Mouse (Mus musculus) spleen, adult 2 months (tissue): ENCODE data around the gene Siah2.

ENCODE experiments used
- CTCF ChIP-seq: fragments of 200-500 bp; IDR thresholded peaks from 2 replicates; pipeline ENCODE4 v1.5.1; 2011; ENCODE audit warnings: mild to moderate bottlenecking, inconsistent platforms; ENCODE audit not compliant: insufficient read depth, insufficient read length, insufficient replicate concordance; ENCODE audit errors: extremely low read depth
- POLR2A ChIP-seq: fragments of 200-500 bp; IDR thresholded peaks from 2 replicates; pipeline ENCODE4 v1.6.1; 2011; ENCODE audit warnings: low read depth, low read length, inconsistent platforms

GRCm38 (mm10) chr3:58677615-58678014 is 14.6 kb downstream of the Siah2 start:
- no peak for TF ChIP-seq POLR2A
- no peak for TF ChIP-seq CTCF
